Mouse (Mus musculus) hindbrain, embryonic 12.5 days (tissue): ENCODE measurements around the gene Pelp1. TPM values are rescaled to one million over a fixed set of nuclear protein-coding genes. Genes with fewer than 3 reads are reported as not detected.
A peak's percentile ranks its signal among the peaks of the same experiment; 100 is the strongest.

Experiments
- ATAC-seq: fragments of 200-750 bp; cut with Nextera tagmentation; 2 replicates; pipeline ENCODE4 v1.8.0; 2017; ENCODE audit warnings: moderate TSS enrichment; ENCODE audit not compliant: low FRiP score
- H3K27ac ChIP-seq: fragments of 300-500 bp; sonication (generic); 2 replicates; pipeline ENCODE4 v1.5.1; 2016; ENCODE audit warnings: mild to moderate bottlenecking
- H3K27me3 ChIP-seq: fragments of 300-500 bp; sonication (generic); 2 replicates; pipeline ENCODE4 v1.6.1; 2016; ENCODE audit warnings: mild to moderate bottlenecking
- H3K36me3 ChIP-seq: fragments of 300-500 bp; sonication (generic); 2 replicates; pipeline ENCODE4 v1.6.1; 2016; ENCODE audit warnings: mild to moderate bottlenecking
- H3K4me1 ChIP-seq: fragments of 300-500 bp; sonication (generic); 2 replicates; pipeline ENCODE4 v1.6.1; 2016
- H3K4me2 ChIP-seq: fragments of 300-500 bp; sonication (generic); replicated peaks from 2 replicates; pipeline ENCODE4 v1.6.1; 2016; ENCODE audit warnings: mild to moderate bottlenecking
- H3K4me3 ChIP-seq: fragments of 300-500 bp; sonication (generic); 2 replicates; pipeline ENCODE4 v1.5.1; 2016; ENCODE audit warnings: mild to moderate bottlenecking
- H3K9ac ChIP-seq: fragments of 300-500 bp; sonication (generic); 2 replicates; pipeline ENCODE4 v1.6.1; 2016; ENCODE audit warnings: mild to moderate bottlenecking, moderate library complexity
- H3K9me3 ChIP-seq: fragments of 300-500 bp; sonication (generic); replicated peaks from 2 replicates; pipeline ENCODE4 v1.6.1; 2016; ENCODE audit warnings: mild to moderate bottlenecking
- WGBS: fragments of 180-500 bp; shearing (Covaris S2); methylation state at CpG from one replicate; pipeline ENCODE4 v1.1.7; 2016; 5-methylcytosine and 5-hydroxymethylcytosine counted together
- polyA plus RNA-seq: library from polyadenylated mRNA; unstranded; fragments of >200 nt; fragmentation: Nextera tagmentation; extraction: Ambion mirVana; gene quantifications from 2 replicates; pipeline ENCODE4 v1.2.1, GENCODE M21; 2016

Gene Pelp1
- 40.2 and 40.4 TPM in 2 replicates for polyA plus RNA-seq

- H3K9ac ChIP-seq: peak within 1 kb of the TSS; percentile 97
- under 1% methylated on average over 59 of the region's 59 CpGs for WGBS
Measured at GRCm38 (mm10) chr11:70409594-70410296, at the start of gene Pelp1. Gene Pelp1, minus strand, starts transcription at chr11:70410031.

DNA sequence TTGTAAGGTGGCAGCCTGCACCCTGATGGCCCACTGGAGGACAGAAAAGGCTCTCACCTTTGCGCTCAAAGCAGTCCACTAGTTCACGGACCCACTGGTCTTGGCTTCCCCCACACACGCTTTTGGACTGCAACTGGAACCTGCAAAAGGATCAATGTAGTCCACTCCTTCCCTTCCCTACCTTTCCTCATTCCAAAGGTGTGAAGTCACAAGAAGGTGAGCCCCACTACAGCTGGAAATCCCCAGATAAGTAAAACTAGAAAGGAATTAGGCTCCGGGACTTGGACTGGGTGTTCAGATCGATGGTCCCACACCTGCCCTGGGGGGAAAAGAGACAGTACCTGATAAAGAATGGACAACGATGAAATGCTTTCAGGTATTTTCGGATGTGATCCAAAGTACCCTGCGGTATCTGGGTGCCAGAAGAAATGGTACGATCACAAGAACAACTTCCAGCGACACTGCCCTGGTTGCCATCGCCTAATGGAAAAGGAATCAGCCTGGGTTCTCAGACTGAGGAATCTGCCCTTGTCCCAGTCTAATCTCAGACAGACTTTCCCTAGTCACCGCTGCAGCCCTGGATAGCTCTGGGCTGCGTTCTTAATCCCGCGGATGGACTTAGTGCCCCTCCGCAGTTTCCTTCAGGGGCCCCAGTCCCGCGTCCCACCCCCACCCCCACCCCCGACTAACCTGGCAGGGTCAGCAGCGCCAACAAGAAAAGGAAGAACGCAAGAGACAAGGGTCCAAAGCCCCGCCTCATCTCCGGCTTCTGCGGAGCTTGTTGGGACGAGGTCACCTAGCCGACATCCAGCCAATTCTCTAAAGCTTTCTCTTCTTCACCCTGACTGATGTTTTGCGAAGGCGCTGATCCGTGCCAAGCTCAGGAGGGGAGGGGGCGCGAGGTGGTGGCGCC lies 49.1 kb upstream of the Pelp1 start, which contains the start of gene Zmynd15:
Gene Zmynd15 (plus strand): TSS at position 746 of the 913 bp plus-strand sequence.
- WGBS: 21% methylated on average over 32 of the region's 32 CpGs
- H3K9ac ChIP-seq: peak within 1 kb of the TSS; percentile 63
- H3K4me1 ChIP-seq: peaks cover 9% of the 10 kb centered on the region; the same call in 1 of the 2 replicates
- no peaks in the 10 kb centered on the region for H3K36me3 ChIP-seq
- H3K4me2 ChIP-seq: peak within 1 kb of the TSS; percentile 75
- H3K4me3 ChIP-seq: peak within 1 kb of the TSS; percentile 40
- no peaks in the 10 kb centered on the region for H3K9me3 ChIP-seq
- no peak within 1 kb of the TSS for H3K27ac ChIP-seq
- ATAC-seq: no peak
- peaks cover 47% of the 10 kb centered on the region for H3K27me3 ChIP-seq

More at GRCm38 (mm10) chr11:70409594-70410296, at the start of gene Pelp1:
- ATAC-seq: peak; percentile 98
- Histone ChIP-seq H3K4me1 (peaks cover 16% of the 10 kb centered on the region), H3K9me3 (no peaks in the 10 kb centered on the region), H3K4me2 (peak within 1 kb of the TSS; percentile 98), H3K27me3 (no peaks in the 10 kb centered on the region), H3K36me3 (peaks cover 13% of the 10 kb centered on the region), H3K27ac (peak within 1 kb of the TSS; percentile 70; the same call in 1 of the 2 replicates), H3K4me3 (peak within 1 kb of the TSS; percentile 100)

- H3K27ac ChIP-seq: no peak overlapping the region
- H3K36me3 ChIP-seq: no peaks in the 10 kb centered on the region
- no peaks in the 10 kb centered on the region for H3K9me3 ChIP-seq
- H3K27me3 ChIP-seq: peaks cover under 1% of the 10 kb centered on the region
- no peak for ATAC-seq
- H3K4me2 ChIP-seq: 0 out of 2 replicates have a peak overlapping the region, but pooled peaks have one; percentile 9
- no peak overlapping the region for H3K9ac ChIP-seq
- no peak overlapping the region for H3K4me3 ChIP-seq
- WGBS: 91% methylated on average over 9 of the region's 9 CpGs
- H3K4me1 ChIP-seq: peaks cover 11% of the 10 kb centered on the region
Measured at GRCm38 (mm10) chr11:70453261-70454044, 43.6 kb upstream of the Pelp1 start.

GRCm38 (mm10) chr11:70451797-70452498 lies 42.1 kb upstream of the Pelp1 start, which contains the start of gene Med11:
Gene Med11, plus strand, starts transcription at chr11:70451919.
- Histone ChIP-seq H3K9ac (peak within 1 kb of the TSS; percentile 74), H3K27ac (peak within 1 kb of the TSS; percentile 95), H3K27me3 (no peaks in the 10 kb centered on the region), H3K4me1 (peaks cover 11% of the 10 kb centered on the region), H3K4me2 (peak within 1 kb of the TSS; percentile 62), H3K9me3 (no peaks in the 10 kb centered on the region), H3K36me3 (no peaks in the 10 kb centered on the region), H3K4me3 (peak within 1 kb of the TSS; percentile 60)
- peak; percentile 97 for ATAC-seq
- WGBS: under 1% methylated on average over 46 of the region's 46 CpGs

DNA sequence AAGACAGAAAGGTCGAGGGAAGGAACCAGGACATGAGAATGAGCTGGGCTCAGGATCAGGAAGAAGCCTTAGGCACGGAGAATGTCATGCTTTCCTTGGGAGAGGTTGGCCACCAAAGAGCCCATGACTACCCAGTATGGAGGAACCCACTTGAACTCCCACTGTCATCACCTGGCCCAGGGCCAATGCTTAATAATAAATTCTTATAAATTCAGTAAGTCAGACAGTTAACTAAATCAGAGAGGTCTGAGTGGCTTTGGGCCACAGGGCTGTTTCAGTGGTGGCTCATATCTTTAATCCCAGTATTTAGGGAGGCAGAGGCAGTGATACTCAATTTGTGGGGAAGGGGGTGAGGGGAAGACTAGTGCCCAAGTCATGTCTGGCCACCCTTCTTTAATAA lies 41.1 kb upstream of the Pelp1 start:
- Histone ChIP-seq H3K9me3 (no peaks in the 10 kb centered on the region), H3K4me3 (no peak overlapping the region), H3K27me3 (no peaks in the 10 kb centered on the region), H3K27ac (no peak overlapping the region), H3K4me2 (0 out of 2 replicates have a peak overlapping the region, but pooled peaks have one; percentile 62), H3K9ac (no peak overlapping the region), H3K4me1 (peaks cover 11% of the 10 kb centered on the region), H3K36me3 (no peaks in the 10 kb centered on the region)
- 82% methylated on average over 2 of the region's 2 CpGs for WGBS
- no peak for ATAC-seq

DNA sequence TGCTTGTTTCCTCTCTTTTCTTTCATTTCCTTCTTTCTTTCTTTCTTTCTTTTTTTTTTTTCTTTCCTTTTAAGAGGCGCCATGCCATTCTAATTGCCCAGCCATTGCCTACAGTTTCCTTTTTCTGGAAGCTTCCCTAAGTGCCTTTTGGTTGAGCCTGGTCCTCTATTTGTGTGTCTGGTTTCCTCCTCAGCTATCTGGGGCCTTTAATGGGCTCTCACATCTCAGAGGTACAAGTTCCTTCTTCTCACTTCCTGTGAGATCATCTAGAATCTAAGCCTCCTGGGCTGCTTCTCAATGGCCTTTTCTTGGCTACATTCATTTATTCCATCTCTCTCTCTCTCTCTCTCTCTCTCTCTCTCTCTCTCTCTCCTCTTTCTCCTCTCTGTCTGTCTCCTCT lies 37.5 kb upstream of the Pelp1 start:
- Histone ChIP-seq H3K4me1 (peaks cover under 1% of the 10 kb centered on the region), H3K9ac (no peak overlapping the region), H3K9me3 (no peaks in the 10 kb centered on the region), H3K4me3 (no peak overlapping the region), H3K36me3 (no peaks in the 10 kb centered on the region), H3K4me2 (no peak overlapping the region), H3K27me3 (no peaks in the 10 kb centered on the region), H3K27ac (no peak overlapping the region)
- no peak for ATAC-seq
- WGBS: 90% methylated on average over 1 of the region's 1 CpGs

DNA sequence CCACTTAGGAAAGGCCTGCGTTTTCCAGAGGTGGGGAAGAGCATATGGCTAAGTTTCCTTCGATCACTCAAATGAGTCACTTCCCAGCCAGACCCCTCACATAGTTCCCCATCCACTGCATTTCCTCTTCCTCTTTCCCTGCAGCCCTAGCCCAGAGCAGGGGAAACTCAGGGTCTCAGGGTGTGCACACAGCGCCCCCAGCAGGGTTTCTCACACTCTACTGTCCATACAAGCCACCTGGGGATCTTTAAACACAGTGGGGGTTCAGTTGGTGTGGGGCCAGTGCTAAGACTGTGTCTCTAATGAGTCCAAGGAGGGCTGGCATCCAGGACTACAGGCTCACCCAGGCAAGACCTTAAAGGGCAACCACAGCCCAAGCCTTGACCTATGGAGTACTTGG lies 36.9 kb upstream of the Pelp1 start:
- Histone ChIP-seq H3K27ac (no peak overlapping the region), H3K27me3 (no peaks in the 10 kb centered on the region), H3K4me2 (no peak overlapping the region), H3K36me3 (peaks cover 5% of the 10 kb centered on the region; the same call in 1 of the 2 replicates), H3K4me1 (no peaks in the 10 kb centered on the region), H3K9me3 (no peaks in the 10 kb centered on the region), H3K4me3 (no peak overlapping the region), H3K9ac (no peak overlapping the region)
- no peak for ATAC-seq
- WGBS: 44% methylated on average over 3 of the region's 3 CpGs

DNA sequence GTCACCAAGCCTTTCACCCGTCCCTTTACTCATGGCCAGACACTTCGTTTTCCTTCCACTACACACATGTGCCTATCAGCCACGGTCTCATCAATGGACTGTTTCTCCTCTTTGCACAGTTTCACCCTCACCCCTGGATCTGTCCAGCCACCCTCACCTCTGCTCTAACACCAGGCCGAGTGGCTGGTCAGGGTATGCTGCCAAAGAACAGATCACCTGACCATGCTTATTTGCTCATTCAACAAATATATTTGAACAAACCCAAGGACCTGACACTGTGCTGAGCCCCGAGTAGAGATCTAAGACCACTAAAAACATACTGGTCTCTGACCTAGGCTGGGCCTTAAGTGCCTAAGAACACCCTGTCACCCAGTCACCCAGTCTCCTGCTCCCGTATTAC lies 34.8 kb upstream of the Pelp1 start:
- WGBS: 81% methylated on average over 6 of the region's 6 CpGs

DNA sequence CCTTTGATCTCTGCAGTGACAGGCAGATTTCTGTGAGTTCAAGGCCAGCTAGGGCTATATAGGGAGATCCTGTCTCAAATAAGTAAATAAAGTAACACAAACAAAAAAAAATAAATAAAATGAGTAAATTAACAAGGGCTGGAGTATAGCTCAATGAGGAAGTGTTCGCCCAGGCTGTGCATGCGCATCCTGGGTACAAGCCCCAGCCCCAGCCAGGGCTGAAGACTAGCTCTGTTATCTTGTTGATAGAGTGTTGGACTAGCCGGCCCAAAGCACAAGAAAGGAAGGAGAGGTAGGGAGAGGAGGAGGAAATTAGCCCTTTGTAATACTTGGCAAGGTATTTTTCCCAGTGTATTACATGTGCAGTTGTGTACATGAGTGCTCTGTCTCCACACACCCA lies 34.1 kb upstream of the Pelp1 start:
- no peak for ATAC-seq
- H3K4me2 ChIP-seq: no peak overlapping the region
- 92% methylated on average over 3 of the region's 3 CpGs for WGBS
- H3K27me3 ChIP-seq: no peaks in the 10 kb centered on the region
- no peak overlapping the region for H3K27ac ChIP-seq
- no peak overlapping the region for H3K9ac ChIP-seq
- no peak overlapping the region for H3K4me3 ChIP-seq
- no peaks in the 10 kb centered on the region for H3K4me1 ChIP-seq
- H3K36me3 ChIP-seq: peaks cover 32% of the 10 kb centered on the region
- no peaks in the 10 kb centered on the region for H3K9me3 ChIP-seq

More for the DNA sequence above, 34.8 kb upstream of the Pelp1 start:
- H3K27ac ChIP-seq: no peak overlapping the region
- H3K4me2 ChIP-seq: no peak overlapping the region
- H3K36me3 ChIP-seq: peaks cover 26% of the 10 kb centered on the region
- H3K9me3 ChIP-seq: no peaks in the 10 kb centered on the region
- no peak for ATAC-seq
- H3K4me1 ChIP-seq: no peaks in the 10 kb centered on the region
- H3K9ac ChIP-seq: no peak overlapping the region
- no peaks in the 10 kb centered on the region for H3K27me3 ChIP-seq
- no peak overlapping the region for H3K4me3 ChIP-seq

GRCm38 (mm10) chr11:70441882-70442281 lies 32.1 kb upstream of the Pelp1 start:
- Histone ChIP-seq H3K27me3 (no peaks in the 10 kb centered on the region), H3K36me3 (peaks cover 51% of the 10 kb centered on the region), H3K4me2 (no peak overlapping the region), H3K4me1 (no peaks in the 10 kb centered on the region), H3K27ac (no peak overlapping the region), H3K9ac (no peak overlapping the region), H3K9me3 (no peaks in the 10 kb centered on the region), H3K4me3 (no peak overlapping the region)
- WGBS: 92% methylated on average over 7 of the region's 7 CpGs
- no peak for ATAC-seq

DNA sequence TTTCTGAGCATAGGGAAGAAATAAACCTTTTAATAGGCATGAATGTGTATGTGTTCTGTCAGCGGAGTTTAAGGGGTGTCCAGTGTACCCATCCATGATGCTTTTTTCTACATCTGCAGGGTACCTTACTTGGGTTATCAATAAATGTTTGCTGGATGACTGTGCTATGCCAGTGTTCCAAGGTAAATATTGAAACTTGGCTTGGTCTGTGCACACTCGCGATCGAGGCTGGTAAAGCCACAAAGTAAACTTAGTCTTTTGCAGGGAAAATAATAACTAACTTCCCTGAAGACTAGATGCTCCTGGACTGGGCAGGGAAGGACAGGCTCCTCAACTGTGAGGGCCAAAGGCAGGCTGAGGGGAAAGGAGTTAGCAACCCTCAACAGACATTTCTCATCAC lies 30.8 kb upstream of the Pelp1 start:
- Histone ChIP-seq H3K27me3 (no peaks in the 10 kb centered on the region), H3K4me3 (no peak overlapping the region), H3K27ac (no peak overlapping the region), H3K36me3 (peaks cover 63% of the 10 kb centered on the region), H3K4me2 (no peak overlapping the region), H3K9me3 (no peaks in the 10 kb centered on the region), H3K9ac (no peak overlapping the region), H3K4me1 (no peaks in the 10 kb centered on the region)
- WGBS: 92% methylated on average over 4 of the region's 4 CpGs
- no peak for ATAC-seq
